Mouse (Mus musculus) adrenal gland, postnatal 4 days (tissue): ENCODE measurements around the gene B4gat1. TPM values are rescaled to one million over a fixed set of nuclear protein-coding genes. Genes with fewer than 3 reads are reported as not detected.

ENCODE experiments used
- DNase-seq, 2 experiments: peaks; one replicate each; pipeline ENCODE4 v3.0.0; 2021 to 2022; ENCODE audit warnings: low spot score in 2 of 2, mixed read lengths in 2 of 2
- total RNA-seq, 2 experiments: library from RNA; stranded (reverse); gene quantifications; 2 replicates each; pipeline ENCODE4 v1.2.3; 2021

The B4gat1 gene
- total RNA-seq, 2 experiments from 2014 or later = 48.0 to 49.0 TPM

- DNase-seq = no peak
Observed at GRCm38 (mm10) chr19:5057876-5058775, 19.5 kb downstream of the B4gat1 start.

GRCm38 (mm10) chr19:5058801-5059771 is 20.5 kb downstream of the B4gat1 start:
- no peak for DNase-seq

- no peak for DNase-seq
Observed at GRCm38 (mm10) chr19:5060365-5061330, 22.0 kb downstream of the B4gat1 start.

GRCm38 (mm10) chr19:5062041-5062440 is 23.4 kb downstream of the B4gat1 start:
- DNase-seq = no peak

- DNase-seq = no peak
Observed at GRCm38 (mm10) chr19:5062446-5062845, 23.8 kb downstream of the B4gat1 start.

- no peak for DNase-seq
Observed at GRCm38 (mm10) chr19:5065104-5065503, 26.5 kb downstream of the B4gat1 start.

- no peak for DNase-seq
Observed at GRCm38 (mm10) chr19:5067040-5067799, 28.6 kb downstream of the B4gat1 start.

- DNase-seq = no peak
Observed at GRCm38 (mm10) chr19:5067867-5068569, 29.4 kb downstream of the B4gat1 start, which contains the start of gene Cd248. TSS of gene Cd248 (plus strand) at chr19:5068078.

GRCm38 (mm10) chr19:5068570-5069234 is 30.1 kb downstream of the B4gat1 start:
- DNase-seq = no peak

- no peak for DNase-seq
Observed at GRCm38 (mm10) chr19:5069486-5069885, 30.9 kb downstream of the B4gat1 start.

- DNase-seq = no peak
Observed at GRCm38 (mm10) chr19:5069978-5070377, 31.4 kb downstream of the B4gat1 start.

- DNase-seq = no peak
Observed at GRCm38 (mm10) chr19:5071077-5071476, 32.5 kb downstream of the B4gat1 start.

- DNase-seq = peak in 1 of 2 experiments; percentile 54
Observed at GRCm38 (mm10) chr19:5071545-5072369, 33.1 kb downstream of the B4gat1 start.

- no peak for DNase-seq
Observed at GRCm38 (mm10) chr19:5072389-5073019, 33.9 kb downstream of the B4gat1 start.

- no peak for DNase-seq
Observed at GRCm38 (mm10) chr19:5073028-5073427, 34.4 kb downstream of the B4gat1 start.

GRCm38 (mm10) chr19:5073518-5073917 is 34.9 kb downstream of the B4gat1 start:
- no peak for DNase-seq

- no peak for DNase-seq
Observed at GRCm38 (mm10) chr19:5079279-5079678, 40.7 kb downstream of the B4gat1 start.
